Mouse (Mus musculus): ENCODE data around the gene Serpina3n.
"Not testable (repeated sequence)": the region's sequence is repeated elsewhere in the genome, so short reads cannot be mapped to it uniquely, and the experiment has no call there.

The Serpina3n gene

DNA sequence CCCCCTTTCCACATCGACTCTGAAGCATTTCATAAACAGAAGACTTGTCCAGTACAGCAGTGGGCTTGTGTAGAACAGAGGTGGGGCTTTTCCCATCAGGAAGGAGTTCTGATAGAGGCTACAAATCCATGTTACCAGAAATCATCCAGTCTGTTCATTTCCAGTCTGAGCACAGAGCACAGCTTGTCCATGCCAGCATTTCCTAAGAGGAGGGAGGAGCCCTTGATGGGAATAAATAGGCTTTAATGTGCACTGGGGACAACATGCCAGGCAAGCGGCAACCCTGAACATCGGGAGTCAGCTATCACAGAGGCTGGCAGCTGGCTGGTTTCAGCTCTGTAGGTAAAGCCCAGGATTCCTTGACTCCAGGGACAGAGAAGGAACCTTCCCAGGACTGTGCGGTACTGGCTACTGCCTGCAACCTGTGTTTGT, at the start of gene Serpina3n:
Gene Serpina3n (plus strand): TSS at position 276 of the 432 bp plus-strand sequence.
- no peak for DNase-seq (ENCODE audit: low spot score)

DNA sequence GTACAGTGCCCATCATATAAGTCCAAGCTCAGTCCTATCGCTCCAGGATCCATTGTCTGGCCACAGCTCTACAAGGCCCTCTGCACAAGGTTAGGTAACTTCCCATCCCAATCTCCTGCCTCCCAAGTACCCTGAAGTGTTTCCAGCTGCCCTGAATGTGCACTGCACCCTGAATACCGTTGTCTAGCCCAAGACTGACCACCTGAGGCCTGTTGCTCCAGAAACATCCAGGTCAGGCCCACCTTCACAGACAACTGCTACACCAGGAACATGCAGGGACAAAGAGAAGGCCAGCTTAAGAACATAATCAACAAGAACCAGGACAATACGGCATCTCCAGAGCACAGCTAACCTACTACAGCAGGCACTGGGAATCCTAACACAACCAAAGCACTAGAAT, 36.5 kb upstream of the Serpina3n start:
- DNase-seq (ENCODE audit: low spot score): no peak

- not testable (repeated sequence) for DNase-seq (ENCODE audit: low spot score)
Observed at GRCm38 (mm10) chr12:104377179-104377578, 29.4 kb upstream of the Serpina3n start.

DNA sequence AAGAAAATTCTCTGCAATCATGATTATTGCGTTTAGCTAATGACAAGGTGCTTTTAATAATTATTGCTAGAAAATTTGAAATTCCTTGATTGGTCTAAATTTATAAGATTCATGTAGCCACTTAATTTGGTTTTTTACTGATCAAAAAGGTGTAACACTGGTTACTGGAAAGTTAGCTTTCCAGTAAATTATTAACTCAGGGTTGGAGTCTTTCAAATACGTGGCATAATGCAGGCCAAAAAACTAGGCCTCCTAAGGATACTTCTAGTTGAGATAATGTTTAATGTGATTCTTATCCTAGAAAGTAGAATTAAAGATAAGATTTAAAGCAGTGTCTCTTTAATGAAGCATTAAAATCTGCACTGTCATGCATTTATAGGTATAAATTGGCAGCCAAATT, 28.2 kb upstream of the Serpina3n start:
- not testable (repeated sequence) for DNase-seq (ENCODE audit: low spot score)

GRCm38 (mm10) chr12:104378815-104379214, 27.7 kb upstream of the Serpina3n start:
- DNase-seq (ENCODE audit: low spot score): not testable (repeated sequence)

DNA sequence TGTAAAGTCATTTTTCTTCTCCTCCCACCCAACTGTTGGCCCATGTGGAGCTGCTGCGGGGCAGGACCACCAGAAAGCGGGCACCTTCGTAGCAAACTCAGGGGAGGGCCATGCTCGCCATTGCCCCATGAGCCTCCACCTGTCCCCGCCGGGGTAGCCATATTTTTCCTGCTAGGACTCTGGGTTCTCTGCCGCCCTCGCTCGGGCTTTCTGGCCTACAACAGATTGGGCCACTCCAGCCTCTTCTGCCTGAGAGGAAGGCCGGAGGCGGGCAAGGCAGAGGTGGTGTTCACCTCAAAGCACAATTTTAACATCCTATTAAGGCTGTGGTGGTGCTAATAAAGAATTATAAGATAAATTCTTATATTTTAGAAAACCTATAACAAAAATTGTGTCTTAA, 26.7 kb upstream of the Serpina3n start:
- DNase-seq (ENCODE audit: low spot score): no peak

- DNase-seq (ENCODE audit: low spot score): not testable (repeated sequence)
Observed at GRCm38 (mm10) chr12:104381071-104381604, 25.4 kb upstream of the Serpina3n start.

DNA sequence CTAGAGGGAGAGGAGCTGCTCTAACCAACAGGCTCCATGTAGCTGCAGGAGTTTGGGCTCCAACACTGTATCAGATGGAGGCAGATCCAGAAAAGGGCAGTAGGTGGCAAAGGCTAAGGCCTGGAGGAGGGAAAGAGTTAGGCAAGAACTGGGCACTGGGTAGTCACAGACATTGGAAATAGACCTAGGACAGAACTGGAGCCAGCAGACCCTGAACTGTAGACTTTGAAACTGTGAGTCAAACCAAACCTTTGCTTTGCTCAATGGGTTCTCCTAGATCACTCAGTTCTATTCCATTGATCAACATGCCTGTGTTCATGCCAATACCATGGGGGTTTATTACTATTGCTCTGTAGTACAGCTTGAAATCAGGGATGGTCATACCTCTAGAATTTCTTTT, 20.5 kb upstream of the Serpina3n start:
- not testable (repeated sequence) for DNase-seq (ENCODE audit: low spot score)

GRCm38 (mm10) chr12:104386878-104387277, 19.7 kb upstream of the Serpina3n start:
- not testable (repeated sequence) for DNase-seq (ENCODE audit: low spot score)

GRCm38 (mm10) chr12:104388477-104388876, 18.1 kb upstream of the Serpina3n start:
- no peak for DNase-seq (ENCODE audit: low spot score)

DNA sequence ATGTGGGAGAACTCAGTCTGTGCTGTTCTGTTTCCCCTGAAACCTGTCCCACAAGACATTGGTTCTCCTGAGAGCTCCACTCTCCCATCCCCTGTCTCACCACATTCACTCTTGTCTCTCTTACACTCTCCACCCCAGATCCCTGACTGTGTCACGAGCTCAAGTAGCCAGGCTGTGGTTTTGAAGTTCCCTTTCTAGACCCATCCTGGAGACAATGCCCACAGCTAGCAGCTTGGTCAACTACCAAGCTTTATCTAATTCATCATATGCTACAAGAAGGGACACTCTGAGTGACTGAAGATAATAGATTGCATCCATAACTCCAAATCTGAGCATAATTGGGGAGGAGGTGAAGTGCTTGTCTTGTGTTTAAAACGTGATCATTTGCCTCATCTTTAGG, 15.5 kb upstream of the Serpina3n start:
- DNase-seq (ENCODE audit: low spot score): not testable (repeated sequence)

DNA sequence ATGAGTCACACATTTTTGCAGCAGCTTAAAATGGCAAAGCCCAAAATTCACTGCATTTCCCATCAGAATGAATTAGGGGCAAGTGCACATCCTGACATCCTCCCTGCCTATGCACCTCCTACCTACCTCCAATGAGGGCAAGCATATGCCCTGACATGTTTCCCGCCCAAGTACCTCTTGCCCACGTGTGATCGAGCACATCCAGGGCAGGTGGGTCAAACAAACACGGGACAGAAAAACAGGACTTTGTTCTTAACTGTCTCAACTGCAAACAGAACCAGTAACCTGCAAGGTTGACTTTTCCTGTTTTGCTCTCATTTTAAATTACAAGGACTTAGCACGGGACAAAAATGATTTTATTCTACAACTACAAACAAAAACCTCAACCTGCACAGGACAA, 2.6 kb upstream of the Serpina3n start:
- no peak for DNase-seq (ENCODE audit: low spot score)

- DNase-seq (ENCODE audit: low spot score): no peak
Observed at GRCm38 (mm10) chr12:104412507-104412906, 6.0 kb downstream of the Serpina3n start.

- DNase-seq (ENCODE audit: low spot score): no peak
Observed at GRCm38 (mm10) chr12:104414576-104414975, 8.0 kb downstream of the Serpina3n start.

DNA sequence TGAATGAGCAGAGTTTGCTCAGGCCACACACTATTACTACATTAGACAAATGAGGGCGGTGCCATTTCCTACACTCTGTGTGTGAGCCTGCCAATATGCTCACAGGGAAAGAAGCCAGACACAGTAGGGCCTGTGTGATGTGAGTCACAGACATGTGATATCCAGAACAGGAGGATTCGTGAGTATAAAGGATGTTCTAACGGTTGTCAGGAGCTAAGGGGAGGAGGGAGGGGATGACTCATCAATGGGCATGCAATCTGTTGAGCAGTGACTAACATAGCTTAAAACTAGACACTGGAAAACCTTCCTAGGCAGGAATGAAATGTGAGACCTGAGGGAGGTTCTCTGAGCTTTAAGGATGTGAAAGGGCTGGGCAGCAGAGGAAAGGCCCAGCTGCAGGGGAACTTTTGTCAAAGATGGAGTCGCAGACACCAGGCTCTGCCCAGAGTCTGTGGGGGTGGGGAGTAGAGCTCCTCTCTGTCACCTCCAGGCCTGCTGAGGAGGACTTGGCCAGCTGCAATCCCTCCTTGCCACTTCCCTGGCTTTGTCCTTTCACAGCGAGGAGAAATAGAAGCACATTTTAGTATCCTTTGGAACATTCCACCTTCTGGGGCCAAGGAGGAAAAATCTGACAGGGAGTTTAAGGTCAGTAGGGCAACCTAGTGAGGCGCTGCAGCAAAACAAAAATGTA, 9.2 kb downstream of the Serpina3n start:
- no peak for DNase-seq (ENCODE audit: low spot score)

DNA sequence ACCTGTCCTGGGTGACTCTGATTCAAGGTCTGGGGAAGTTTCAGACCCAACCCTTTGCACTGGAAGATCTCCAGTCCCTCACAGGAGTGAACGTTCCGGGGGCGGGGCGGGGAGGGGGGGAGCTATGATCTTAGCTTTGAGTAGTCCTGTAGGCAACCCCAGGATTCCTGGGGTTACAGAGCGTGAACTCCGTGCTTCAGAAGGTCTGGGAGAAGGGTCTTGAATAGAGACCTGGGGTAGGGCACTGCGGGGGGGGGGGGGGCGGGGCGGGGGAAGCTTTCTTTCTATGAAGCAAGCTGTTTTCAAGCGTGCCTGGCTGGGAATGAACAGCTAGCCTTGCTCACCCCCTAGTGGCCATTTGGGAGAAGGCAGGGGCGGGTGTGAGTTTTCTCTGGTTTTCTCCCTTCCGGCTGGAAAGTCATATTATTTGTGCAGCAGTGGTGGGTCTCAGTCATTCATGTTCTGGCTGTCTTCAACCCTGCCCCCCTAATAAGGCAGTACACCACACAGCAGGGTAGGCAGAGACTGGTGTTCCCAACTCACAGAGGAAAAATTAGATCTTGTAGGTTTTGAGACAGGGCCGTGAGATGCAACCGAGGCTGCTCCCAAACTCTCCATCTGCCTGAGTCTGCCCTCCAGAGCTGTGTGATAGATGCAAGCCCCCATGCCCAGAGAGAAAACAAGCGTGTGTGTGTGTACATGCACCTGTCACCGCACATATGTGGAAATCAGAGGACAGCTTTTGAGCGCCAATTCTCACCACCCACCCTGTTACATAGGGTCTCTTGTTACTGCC, 12.0 kb downstream of the Serpina3n start:
- DNase-seq (ENCODE audit: low spot score): peak; percentile 31

- peak; percentile 14 for DNase-seq (ENCODE audit: low spot score)
Observed at GRCm38 (mm10) chr12:104419136-104419462, 12.6 kb downstream of the Serpina3n start.

DNA sequence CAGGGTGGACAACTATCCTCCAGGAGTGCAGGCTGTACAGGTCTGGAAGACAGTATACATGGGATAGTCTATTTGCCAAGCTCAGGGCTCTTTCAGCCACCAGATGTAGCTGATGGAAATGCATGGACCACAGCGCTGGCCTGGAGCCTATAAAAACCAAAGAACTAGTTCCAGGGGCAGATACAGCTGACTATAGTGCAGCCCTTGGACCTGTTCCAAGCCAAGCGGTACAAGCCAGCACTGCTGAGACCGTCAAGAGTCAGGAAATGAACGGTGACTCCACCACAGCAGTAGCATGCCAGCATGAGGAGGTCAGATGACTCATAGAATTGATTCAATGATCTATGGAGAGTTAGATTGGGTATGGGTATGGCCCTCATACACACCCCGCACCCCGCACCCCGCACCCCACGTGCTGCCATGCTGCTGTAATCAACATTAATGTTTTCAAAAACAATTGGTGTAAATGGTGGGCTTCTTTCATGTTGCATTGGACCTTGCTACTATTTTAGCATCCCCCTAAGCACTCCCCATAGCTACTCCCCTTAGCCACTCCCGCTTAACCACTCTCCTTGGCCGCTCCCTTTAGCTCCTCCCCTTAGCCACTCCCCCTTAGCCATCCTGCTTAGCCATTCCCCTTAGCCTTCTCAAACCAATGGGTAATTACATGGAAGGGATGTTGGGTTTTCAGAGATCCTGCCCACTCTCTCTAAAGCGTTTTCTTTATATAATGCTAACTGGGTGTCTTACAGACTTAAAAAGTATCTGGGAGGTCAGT, 16.3 kb downstream of the Serpina3n start:
- no peak for DNase-seq (ENCODE audit: low spot score)

DNA sequence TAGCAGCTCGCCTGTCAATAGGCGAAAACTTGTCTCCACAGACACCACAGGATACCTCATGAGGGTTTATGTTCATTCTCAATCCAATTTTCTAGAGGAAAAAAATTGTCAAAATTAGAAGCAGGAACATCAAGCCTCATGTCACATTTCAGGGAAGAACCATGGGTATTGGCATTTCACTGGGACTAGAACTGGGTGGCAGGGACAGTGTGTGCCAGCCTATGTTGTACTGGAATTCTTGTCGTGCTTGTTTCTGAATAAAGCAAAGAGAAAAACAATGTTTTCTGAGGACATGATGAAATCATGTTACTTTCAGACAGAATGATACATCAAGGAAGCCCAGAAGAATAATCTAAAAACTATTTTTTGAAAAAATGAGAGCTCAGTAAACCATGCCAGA, 19.1 kb downstream of the Serpina3n start:
- DNase-seq (ENCODE audit: low spot score): no peak

DNA sequence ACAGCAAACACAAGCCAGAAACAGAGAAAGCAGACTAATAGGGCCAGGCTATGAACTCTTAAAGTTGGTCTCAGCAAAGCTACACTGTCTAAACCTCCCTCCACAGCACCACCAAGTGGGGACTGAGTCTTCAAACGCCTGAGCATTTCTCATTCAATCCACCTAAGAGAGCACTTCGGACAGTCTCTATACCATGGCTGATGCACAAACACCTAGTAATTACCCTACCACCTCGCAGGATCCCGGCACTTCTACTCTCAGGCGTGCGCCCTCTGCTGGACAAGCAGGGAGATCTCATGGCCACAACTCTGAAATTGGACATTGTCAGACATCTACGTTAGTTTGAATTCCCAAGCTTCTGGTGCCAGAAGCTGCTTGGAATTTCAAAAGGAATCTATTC, 20.4 kb downstream of the Serpina3n start:
- peak; percentile 8 for DNase-seq (ENCODE audit: low spot score)

DNA sequence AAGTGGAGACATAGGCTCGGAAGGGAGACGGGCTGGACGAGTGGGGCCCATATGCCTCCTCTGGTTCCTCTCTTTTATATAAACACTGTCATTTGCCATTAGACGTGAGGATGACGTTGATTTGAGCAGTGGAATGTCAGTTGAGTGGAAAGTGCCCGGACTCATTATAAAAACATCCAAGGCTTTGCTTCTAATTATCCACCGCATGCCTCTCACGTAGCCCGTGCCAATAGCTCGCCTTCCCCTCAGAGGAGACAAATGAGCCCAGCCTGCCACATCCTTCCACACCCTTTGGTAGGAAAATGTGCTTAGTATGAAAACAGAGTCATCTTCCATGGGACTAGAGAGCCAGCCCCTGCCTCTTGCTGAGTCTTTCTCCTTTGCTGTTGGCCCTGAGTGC, 24.8 kb downstream of the Serpina3n start:
- no peak for DNase-seq (ENCODE audit: low spot score)

- DNase-seq (ENCODE audit: low spot score): no peak
Observed at GRCm38 (mm10) chr12:104433214-104433613, 26.7 kb downstream of the Serpina3n start.
